Mouse (Mus musculus) liver, embryonic 11.5 days (tissue): ENCODE results near the gene Cd101. TPM values are rescaled to one million over a fixed set of nuclear protein-coding genes. Genes with fewer than 3 reads are reported as not detected.

ENCODE experiments used
- ATAC-seq: fragments of 200-750 bp; cut with Nextera tagmentation; replicated peaks from 2 replicates; pipeline ENCODE4 v1.8.0; 2017; ENCODE audit warnings: moderate number of reproducible peaks, mild to moderate bottlenecking, moderate TSS enrichment, moderate library complexity; ENCODE audit not compliant: low FRiP score
- DNase-seq: peaks from one replicate; pipeline ENCODE4 v3.0.0-alpha.2; 2017; ENCODE audit warnings: low spot score
- H3K27ac ChIP-seq: fragments of 300-500 bp; sonication (generic); 2 replicates; pipeline ENCODE4 v1.5.1; 2014; ENCODE audit warnings: mild to moderate bottlenecking, low read depth, low read length, control low read depth
- H3K27me3 ChIP-seq: fragments of 300-500 bp; sonication (generic); replicated peaks from 2 replicates; pipeline ENCODE4 v1.6.1; 2014; ENCODE audit warnings: low read length, mixed read lengths; ENCODE audit not compliant: control insufficient read depth, insufficient read depth
- H3K36me3 ChIP-seq: fragments of 300-500 bp; sonication (generic); 2 replicates; pipeline ENCODE4 v1.6.1; 2014; ENCODE audit warnings: mild to moderate bottlenecking, low read length, moderate library complexity, mixed read lengths; ENCODE audit not compliant: control insufficient read depth, insufficient read depth
- H3K4me1 ChIP-seq: fragments of 300-500 bp; sonication (generic); replicated peaks from 2 replicates; pipeline ENCODE4 v1.6.1; 2014; ENCODE audit warnings: low read length, mixed read lengths; ENCODE audit not compliant: control insufficient read depth, insufficient read depth
- H3K4me2 ChIP-seq: fragments of 300-500 bp; sonication (generic); 2 replicates; pipeline ENCODE4 v1.6.1; 2014; ENCODE audit warnings: mild to moderate bottlenecking, control low read depth, moderate library complexity
- H3K4me3 ChIP-seq: fragments of 300-500 bp; sonication (generic); 2 replicates; pipeline ENCODE4 v1.5.1; 2014; ENCODE audit warnings: low read depth, low read length, control low read depth
- H3K9ac ChIP-seq: fragments of 300-500 bp; sonication (generic); 2 replicates; pipeline ENCODE4 v1.6.1; 2014; ENCODE audit warnings: low read depth, low read length, control low read depth
- H3K9me3 ChIP-seq: fragments of 300-500 bp; sonication (generic); 2 replicates; pipeline ENCODE4 v1.6.1; 2016; ENCODE audit warnings: low read length, inconsistent platforms, mixed read lengths; ENCODE audit not compliant: control insufficient read depth
- WGBS: fragments of 180-500 bp; shearing (Covaris S2); extraction: QIAGEN DNeasy Blood & Tissue Kit; methylation state at CpG from one replicate; pipeline ENCODE4 v1.1.7; 2014; 5-methylcytosine and 5-hydroxymethylcytosine counted together
- polyA plus RNA-seq: library from polyadenylated mRNA; unstranded; fragments of >200 nt; fragmentation: Nextera tagmentation; extraction: Ambion mirVana; gene quantifications from 2 replicates; pipeline ENCODE4 v1.2.1, GENCODE M21; 2014

The Cd101 gene
- polyA plus RNA-seq, 1 experiment from 2014 or later = not detected

DNA sequence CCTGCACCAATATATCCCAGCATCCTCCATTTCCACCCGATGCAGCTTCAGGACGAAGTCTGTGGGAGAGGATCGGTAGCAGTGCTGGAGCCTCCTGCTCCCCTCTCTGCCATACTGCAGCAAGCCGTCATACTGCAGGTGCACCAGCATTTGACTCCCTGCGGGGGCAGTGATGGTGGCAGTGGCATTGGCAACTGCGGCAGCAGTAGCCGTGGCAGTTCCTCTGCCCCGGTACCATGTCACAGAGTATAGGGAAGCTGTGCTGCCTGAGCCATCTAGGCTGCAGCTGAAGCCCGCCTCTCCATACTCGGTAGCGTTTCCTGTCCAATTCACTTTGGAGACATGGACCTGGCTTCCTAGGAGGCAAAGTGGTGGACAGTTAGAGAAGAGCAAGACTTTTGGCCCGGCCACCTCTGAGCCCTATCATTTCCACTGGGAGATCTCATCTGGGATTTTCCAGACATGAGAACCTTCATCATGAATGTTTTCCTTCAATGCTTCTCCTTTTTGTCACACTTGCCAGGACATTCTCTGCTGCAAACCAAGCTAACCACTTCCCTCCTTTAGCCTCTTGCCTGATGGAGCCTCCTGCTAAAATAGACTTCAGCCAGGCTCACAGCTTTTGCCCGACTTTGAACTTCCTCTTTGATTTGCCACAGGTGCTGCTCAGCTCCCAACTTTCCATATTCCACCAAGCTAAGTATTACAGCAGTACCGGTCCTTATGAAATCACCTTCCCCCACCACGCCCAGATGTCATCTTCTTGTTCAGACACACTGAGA, 25.6 kb downstream of the Cd101 start:
- no peaks in the 10 kb centered on the region for H3K36me3 ChIP-seq
- no peak overlapping the region for H3K27ac ChIP-seq
- no peaks in the 10 kb centered on the region for H3K9me3 ChIP-seq
- no peak overlapping the region for H3K4me2 ChIP-seq
- ATAC-seq (no peak), DNase-seq (no peak)
- WGBS = 56% methylated on average over 15 of the region's 15 CpGs
- no peaks in the 10 kb centered on the region for H3K27me3 ChIP-seq
- H3K4me1 ChIP-seq = no peaks in the 10 kb centered on the region
- H3K9ac ChIP-seq = no peak overlapping the region
- H3K4me3 ChIP-seq = no peak overlapping the region

- Histone ChIP-seq H3K4me2 (no peak overlapping the region), H3K27me3 (no peaks in the 10 kb centered on the region)
These were observed 29.6 kb downstream of the Cd101 start for GRCm38 (mm10) chr3:100999732-101000131.

DNA sequence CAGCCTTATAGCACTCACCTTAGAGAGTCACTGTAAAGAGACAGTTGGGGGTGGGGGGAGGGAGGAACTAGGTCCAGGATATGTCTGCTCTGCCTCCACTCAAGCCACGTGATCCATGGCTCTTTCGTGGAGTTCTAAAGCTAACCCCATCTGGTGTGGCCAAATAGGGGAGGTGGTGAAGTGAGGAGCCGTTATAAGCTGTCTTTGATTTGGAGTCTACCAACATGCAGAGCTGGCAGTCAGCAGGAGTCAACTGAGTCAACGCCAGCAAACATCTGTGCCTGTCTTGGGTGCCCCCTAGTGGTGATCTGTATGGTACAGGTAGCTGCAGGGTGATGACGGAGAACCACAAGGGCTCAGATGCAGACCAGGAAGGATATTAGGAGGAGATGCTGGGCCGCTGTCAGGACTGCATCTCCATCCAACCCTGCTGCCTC, 30.4 kb downstream of the Cd101 start:
- peak; percentile 57; the same call in 1 of the 2 replicates for ATAC-seq
- Histone ChIP-seq H3K9me3 (no peaks in the 10 kb centered on the region), H3K4me1 (no peaks in the 10 kb centered on the region), H3K36me3 (no peaks in the 10 kb centered on the region), H3K4me2 (no peak overlapping the region), H3K27ac (no peak overlapping the region), H3K4me3 (no peak overlapping the region), H3K27me3 (no peaks in the 10 kb centered on the region), H3K9ac (no peak overlapping the region)
- WGBS = 11% methylated on average over 6 of the region's 6 CpGs
- DNase-seq = peak; percentile 44

More at GRCm38 (mm10) chr3:100999732-101000131, 29.6 kb downstream of the Cd101 start:
- no peaks in the 10 kb centered on the region for H3K4me1 ChIP-seq
- H3K27ac ChIP-seq = no peak overlapping the region
- no peak overlapping the region for H3K9ac ChIP-seq
- DNase-seq (no peak), ATAC-seq (no peak)
- no peaks in the 10 kb centered on the region for H3K36me3 ChIP-seq
- no peak overlapping the region for H3K4me3 ChIP-seq
- WGBS = 32% methylated on average over 2 of the region's 2 CpGs
- H3K9me3 ChIP-seq = no peaks in the 10 kb centered on the region

DNA sequence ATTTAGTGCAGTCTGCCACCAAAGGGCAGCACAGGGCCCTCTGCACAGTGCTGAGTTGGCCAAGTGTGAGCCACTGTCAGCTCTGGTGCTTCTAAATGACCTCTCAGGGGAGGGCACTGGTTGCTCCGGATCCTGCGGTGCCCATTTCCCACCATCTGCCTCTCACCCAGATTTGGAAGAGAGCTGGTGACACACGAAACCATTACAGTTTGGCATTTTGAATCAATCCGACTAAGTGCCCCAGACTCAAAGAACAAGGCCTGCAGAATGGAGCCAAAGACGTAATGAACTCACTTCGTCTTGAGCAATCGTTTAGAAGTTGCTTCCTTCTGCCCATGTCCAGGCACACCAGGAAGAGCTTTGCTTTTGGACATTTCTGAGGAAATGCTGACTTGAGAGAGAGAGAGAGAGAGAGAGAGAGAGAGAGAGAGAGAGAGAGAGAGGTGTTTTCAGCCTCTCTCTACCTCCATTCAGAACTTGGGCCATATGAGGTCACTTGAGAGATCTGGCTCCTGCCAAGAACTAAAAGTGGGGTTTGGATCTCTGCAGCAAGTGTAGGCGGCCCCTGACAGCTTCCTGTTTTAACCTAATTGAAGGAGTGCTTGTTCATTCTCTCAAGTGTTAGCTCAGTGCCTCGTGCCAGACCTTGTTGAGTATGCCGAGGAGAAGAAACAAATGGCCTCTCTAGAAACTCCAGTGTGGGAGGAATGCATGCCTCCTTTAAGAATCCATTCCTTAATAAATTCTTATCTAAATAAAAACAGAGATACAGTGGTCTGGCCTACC, 31.4 kb downstream of the Cd101 start:
- WGBS = 65% methylated on average over 10 of the region's 10 CpGs
- Histone ChIP-seq H3K4me2 (no peak overlapping the region), H3K27me3 (no peaks in the 10 kb centered on the region), H3K9ac (no peak overlapping the region), H3K9me3 (no peaks in the 10 kb centered on the region), H3K4me3 (no peak overlapping the region), H3K4me1 (no peaks in the 10 kb centered on the region), H3K27ac (no peak overlapping the region), H3K36me3 (no peaks in the 10 kb centered on the region)
- DNase-seq = no peak
- no peak for ATAC-seq

GRCm38 (mm10) chr3:100994252-100994651, 35.1 kb downstream of the Cd101 start:
- WGBS = 88% methylated on average over 4 of the region's 4 CpGs
- Histone ChIP-seq H3K27ac (no peak overlapping the region), H3K36me3 (no peaks in the 10 kb centered on the region), H3K4me2 (no peak overlapping the region), H3K4me3 (no peak overlapping the region), H3K4me1 (no peaks in the 10 kb centered on the region), H3K27me3 (no peaks in the 10 kb centered on the region), H3K9ac (no peak overlapping the region), H3K9me3 (no peaks in the 10 kb centered on the region)
- no peak for DNase-seq
- ATAC-seq = no peak

GRCm38 (mm10) chr3:100993718-100994117, 35.6 kb downstream of the Cd101 start:
- Histone ChIP-seq H3K36me3 (no peaks in the 10 kb centered on the region), H3K4me1 (no peaks in the 10 kb centered on the region), H3K9me3 (no peaks in the 10 kb centered on the region), H3K4me3 (no peak overlapping the region), H3K27ac (no peak overlapping the region), H3K27me3 (no peaks in the 10 kb centered on the region), H3K9ac (no peak overlapping the region), H3K4me2 (no peak overlapping the region)
- WGBS = 33% methylated on average over 15 of the region's 15 CpGs
- ATAC-seq = no peak; the same call in 1 of the 2 replicates
- no peak for DNase-seq

DNA sequence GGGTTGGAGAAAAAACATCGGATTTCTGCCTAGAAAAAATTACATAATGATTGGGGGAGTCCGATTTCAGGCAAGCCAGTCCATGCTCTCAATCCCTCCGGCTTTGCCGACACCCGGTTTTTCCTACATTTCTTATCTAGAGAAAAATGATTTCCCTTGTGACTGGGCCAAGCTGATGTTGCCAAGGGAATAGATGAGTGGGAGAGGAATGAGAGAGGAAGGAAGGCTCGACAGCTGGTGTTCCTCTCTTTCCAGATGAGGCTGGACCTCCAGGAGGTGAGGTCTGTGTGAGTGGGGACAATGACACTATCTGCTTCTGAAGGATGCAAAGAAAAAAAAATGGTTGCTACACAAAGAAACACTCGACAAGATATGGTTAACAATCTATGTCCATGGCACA, 36.2 kb downstream of the Cd101 start:
- no peaks in the 10 kb centered on the region for H3K9me3 ChIP-seq
- H3K4me2 ChIP-seq = no peak overlapping the region
- no peak for DNase-seq
- no peak overlapping the region for H3K9ac ChIP-seq
- no peaks in the 10 kb centered on the region for H3K27me3 ChIP-seq
- no peaks in the 10 kb centered on the region for H3K4me1 ChIP-seq
- no peak overlapping the region for H3K4me3 ChIP-seq
- 63% methylated on average over 7 of the region's 7 CpGs for WGBS
- no peak overlapping the region for H3K27ac ChIP-seq
- ATAC-seq = no peak
- no peaks in the 10 kb centered on the region for H3K36me3 ChIP-seq

DNA sequence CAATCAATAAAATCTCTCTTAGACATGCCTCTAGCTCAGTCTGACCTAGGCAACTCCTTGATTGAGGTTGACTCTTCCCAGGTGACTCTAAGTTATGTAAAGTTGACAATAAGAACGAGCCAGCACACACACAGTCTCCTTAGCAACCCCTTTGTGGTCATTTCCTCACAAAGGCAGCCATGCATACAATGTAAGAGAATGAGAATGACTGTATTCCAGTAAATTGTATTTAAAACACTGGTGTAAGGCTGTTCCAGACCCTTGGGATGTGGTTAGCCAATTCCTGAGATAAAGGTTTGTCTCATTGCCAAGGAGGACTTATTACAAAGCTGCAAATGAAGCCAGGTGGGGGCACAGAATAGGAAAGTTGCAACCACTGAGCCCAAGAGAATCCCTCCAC, 39.1 kb downstream of the Cd101 start:
- WGBS = 71% methylated on average over 1 of the region's 1 CpGs
- Histone ChIP-seq H3K4me2 (no peak overlapping the region), H3K4me3 (no peak overlapping the region), H3K27me3 (no peaks in the 10 kb centered on the region), H3K9ac (no peak overlapping the region), H3K27ac (no peak overlapping the region), H3K9me3 (no peaks in the 10 kb centered on the region), H3K4me1 (no peaks in the 10 kb centered on the region), H3K36me3 (no peaks in the 10 kb centered on the region)
- ATAC-seq (no peak), DNase-seq (no peak)
